Mouse (Mus musculus): ENCODE data around the gene Mta3.

- TF ChIP-seq EP300 (optimal IDR thresholded peaks at IDR 0.05) (no peak), CTCF (IDR thresholded peaks at IDR 0.05; ENCODE audit: low read depth) (no peak)
Observed at GRCm38 (mm10) chr17:83706594-83707126, 697 bp downstream of the Mta3 start.

All from stomach, postnatal 0 days (tissue).